Mouse (Mus musculus) forebrain, embryonic 15.5 days (tissue): Measurements from ENCODE around the gene Pla2g15. TPM values are rescaled to one million over a fixed set of nuclear protein-coding genes. Genes with fewer than 3 reads are reported as not detected.

Experiments
- ATAC-seq: fragments of 200-750 bp; cut with Nextera tagmentation; replicated peaks from 2 replicates; pipeline ENCODE4 v1.8.0; 2017; ENCODE audit warnings: mild to moderate bottlenecking, moderate TSS enrichment, moderate library complexity
- H3K27ac ChIP-seq: fragments of 300-500 bp; sonication (generic); replicated peaks from 2 replicates; pipeline ENCODE4 v1.5.1; 2015; ENCODE audit warnings: mild to moderate bottlenecking, inconsistent platforms
- H3K27me3 ChIP-seq: fragments of 300-500 bp; sonication (generic); 2 replicates; pipeline ENCODE4 v1.6.1; 2015; ENCODE audit warnings: inconsistent platforms
- H3K36me3 ChIP-seq: fragments of 300-500 bp; sonication (generic); 2 replicates; pipeline ENCODE4 v1.6.1; 2015; ENCODE audit warnings: mild to moderate bottlenecking, inconsistent platforms
- H3K4me1 ChIP-seq: fragments of 300-500 bp; sonication (generic); 2 replicates; pipeline ENCODE4 v1.6.1; 2015; ENCODE audit warnings: inconsistent platforms
- H3K4me2 ChIP-seq: fragments of 300-500 bp; sonication (generic); replicated peaks from 2 replicates; pipeline ENCODE4 v1.6.1; 2015; ENCODE audit warnings: mild to moderate bottlenecking, inconsistent platforms
- H3K4me3 ChIP-seq: fragments of 300-500 bp; sonication (generic); 2 replicates; pipeline ENCODE4 v1.5.1; 2015; ENCODE audit warnings: mild to moderate bottlenecking, inconsistent platforms
- H3K9ac ChIP-seq: fragments of 300-500 bp; sonication (generic); replicated peaks from 2 replicates; pipeline ENCODE4 v1.6.1; 2015; ENCODE audit warnings: mild to moderate bottlenecking, inconsistent platforms
- H3K9me3 ChIP-seq: fragments of 300-500 bp; sonication (generic); 2 replicates; pipeline ENCODE4 v1.6.1; 2016; ENCODE audit warnings: inconsistent platforms
- WGBS: fragments of 180-500 bp; shearing (Covaris S2); methylation state at CpG from one replicate; pipeline ENCODE4 v1.1.7; 2015; ENCODE audit warnings: mixed read lengths; 5-methylcytosine and 5-hydroxymethylcytosine counted together
- polyA plus RNA-seq: library from polyadenylated mRNA; unstranded; fragments of >200 nt; fragmentation: Nextera tagmentation; extraction: Ambion mirVana; gene quantifications from 2 replicates; pipeline ENCODE4 v1.2.1, GENCODE M21; 2015

Gene Pla2g15
- polyA plus RNA-seq, 1 experiment from 2014 or later, result 20.1 TPM

- Histone ChIP-seq H3K9me3 (no peaks in the 10 kb centered on the region), H3K27ac (no peak overlapping the region), H3K4me1 (no peaks in the 10 kb centered on the region), H3K4me3 (no peak overlapping the region), H3K36me3 (peaks cover 20% of the 10 kb centered on the region), H3K9ac (no peak overlapping the region), H3K4me2 (no peak overlapping the region), H3K27me3 (no peaks in the 10 kb centered on the region)
- ATAC-seq, result no peak
- WGBS, result 93% methylated on average over 10 of the region's 10 CpGs
Observed at GRCm38 (mm10) chr8:106127882-106128410, 22.3 kb upstream of the Pla2g15 start.

GRCm38 (mm10) chr8:106129232-106129930 lies 20.8 kb upstream of the Pla2g15 start:
- Histone ChIP-seq H3K27ac (no peak overlapping the region), H3K36me3 (peaks cover 15% of the 10 kb centered on the region), H3K4me2 (no peak overlapping the region), H3K9me3 (no peaks in the 10 kb centered on the region), H3K4me1 (no peaks in the 10 kb centered on the region), H3K4me3 (no peak overlapping the region), H3K27me3 (peaks cover 3% of the 10 kb centered on the region), H3K9ac (no peak overlapping the region)
- no peak for ATAC-seq

- ATAC-seq, result no peak
- Histone ChIP-seq H3K27ac (no peak overlapping the region), H3K4me3 (no peak overlapping the region), H3K4me1 (no peaks in the 10 kb centered on the region), H3K4me2 (no peak overlapping the region), H3K36me3 (peaks cover 15% of the 10 kb centered on the region), H3K27me3 (peaks cover 10% of the 10 kb centered on the region), H3K9ac (no peak overlapping the region), H3K9me3 (no peaks in the 10 kb centered on the region)
- 84% methylated on average over 2 of the region's 2 CpGs for WGBS
Observed at GRCm38 (mm10) chr8:106129997-106130396, 20.2 kb upstream of the Pla2g15 start.

- Histone ChIP-seq H3K9ac (no peak overlapping the region), H3K4me1 (peaks cover 1% of the 10 kb centered on the region; the same call in 1 of the 2 replicates), H3K4me2 (no peak overlapping the region), H3K4me3 (no peak overlapping the region), H3K27ac (no peak overlapping the region), H3K27me3 (peaks cover 15% of the 10 kb centered on the region), H3K36me3 (peaks cover 15% of the 10 kb centered on the region), H3K9me3 (no peaks in the 10 kb centered on the region)
- 84% methylated on average over 2 of the region's 2 CpGs for WGBS
- no peak for ATAC-seq
Observed at GRCm38 (mm10) chr8:106130505-106130904, 19.7 kb upstream of the Pla2g15 start.

GRCm38 (mm10) chr8:106131021-106131420 lies 19.2 kb upstream of the Pla2g15 start:
- H3K27me3 ChIP-seq, result peaks cover 20% of the 10 kb centered on the region
- no peak overlapping the region for H3K4me3 ChIP-seq
- H3K4me2 ChIP-seq, result no peak overlapping the region
- 90% methylated on average over 4 of the region's 4 CpGs for WGBS
- peaks cover 6% of the 10 kb centered on the region for H3K4me1 ChIP-seq
- ATAC-seq, result no peak
- no peak overlapping the region for H3K27ac ChIP-seq
- H3K9ac ChIP-seq, result no peak overlapping the region
- no peaks in the 10 kb centered on the region for H3K9me3 ChIP-seq
- peaks cover 15% of the 10 kb centered on the region for H3K36me3 ChIP-seq

- Histone ChIP-seq H3K9me3 (no peaks in the 10 kb centered on the region), H3K36me3 (peaks cover 15% of the 10 kb centered on the region), H3K4me3 (no peak overlapping the region), H3K4me2 (no peak overlapping the region), H3K27me3 (peaks cover 26% of the 10 kb centered on the region), H3K9ac (no peak overlapping the region), H3K27ac (no peak overlapping the region), H3K4me1 (peaks cover 13% of the 10 kb centered on the region)
- no peak for ATAC-seq
- 93% methylated on average over 7 of the region's 7 CpGs for WGBS
Observed at GRCm38 (mm10) chr8:106131488-106132222, 18.5 kb upstream of the Pla2g15 start.

GRCm38 (mm10) chr8:106132356-106132755 lies 17.8 kb upstream of the Pla2g15 start:
- peaks cover 33% of the 10 kb centered on the region for H3K27me3 ChIP-seq
- H3K4me3 ChIP-seq, result no peak overlapping the region
- no peak overlapping the region for H3K9ac ChIP-seq
- ATAC-seq, result no peak
- peaks cover 15% of the 10 kb centered on the region for H3K36me3 ChIP-seq
- H3K4me2 ChIP-seq, result no peak overlapping the region
- peaks cover 20% of the 10 kb centered on the region for H3K4me1 ChIP-seq
- 91% methylated on average over 11 of the region's 11 CpGs for WGBS
- H3K9me3 ChIP-seq, result no peaks in the 10 kb centered on the region
- H3K27ac ChIP-seq, result no peak overlapping the region

- Histone ChIP-seq H3K27me3 (peaks cover 45% of the 10 kb centered on the region), H3K4me2 (no peak overlapping the region), H3K4me1 (peaks cover 31% of the 10 kb centered on the region), H3K9me3 (no peaks in the 10 kb centered on the region), H3K9ac (no peak overlapping the region), H3K27ac (no peak overlapping the region), H3K4me3 (no peak overlapping the region), H3K36me3 (peaks cover 12% of the 10 kb centered on the region)
- no peak for ATAC-seq
- 75% methylated on average over 13 of the region's 13 CpGs for WGBS
Observed at GRCm38 (mm10) chr8:106133526-106133925, 16.7 kb upstream of the Pla2g15 start.

GRCm38 (mm10) chr8:106133946-106134345 lies 16.3 kb upstream of the Pla2g15 start:
- H3K27me3 ChIP-seq, result peaks cover 49% of the 10 kb centered on the region
- peaks cover 32% of the 10 kb centered on the region for H3K4me1 ChIP-seq
- H3K4me2 ChIP-seq, result no peak overlapping the region
- H3K4me3 ChIP-seq, result no peak overlapping the region
- no peak overlapping the region for H3K27ac ChIP-seq
- H3K36me3 ChIP-seq, result peaks cover 8% of the 10 kb centered on the region
- WGBS, result 82% methylated on average over 6 of the region's 6 CpGs
- no peak overlapping the region for H3K9ac ChIP-seq
- no peaks in the 10 kb centered on the region for H3K9me3 ChIP-seq
- ATAC-seq, result no peak

- Histone ChIP-seq H3K4me2 (no peak overlapping the region), H3K27me3 (peaks cover 57% of the 10 kb centered on the region), H3K36me3 (0 out of 2 replicates have a peak, but pooled peaks cover 2% of the 10 kb centered on the region), H3K4me3 (no peak overlapping the region), H3K9me3 (no peaks in the 10 kb centered on the region), H3K27ac (no peak overlapping the region), H3K4me1 (peaks cover 32% of the 10 kb centered on the region), H3K9ac (no peak overlapping the region)
- WGBS, result 29% methylated on average over 14 of the region's 14 CpGs
- ATAC-seq, result no peak
Observed at GRCm38 (mm10) chr8:106134751-106135571, 15.2 kb upstream of the Pla2g15 start.

GRCm38 (mm10) chr8:106135672-106136071 lies 14.5 kb upstream of the Pla2g15 start:
- WGBS, result 6% methylated on average over 19 of the region's 19 CpGs
- H3K4me1 ChIP-seq, result peaks cover 32% of the 10 kb centered on the region
- ATAC-seq, result no peak

More at GRCm38 (mm10) chr8:106135672-106136071, 14.5 kb upstream of the Pla2g15 start:
- Histone ChIP-seq H3K9me3 (no peaks in the 10 kb centered on the region), H3K27ac (no peak overlapping the region), H3K27me3 (peaks cover 57% of the 10 kb centered on the region), H3K4me3 (0 out of 2 replicates have a peak overlapping the region, but pooled peaks have one; percentile 47), H3K36me3 (0 out of 2 replicates have a peak, but pooled peaks cover under 1% of the 10 kb centered on the region), H3K9ac (no peak overlapping the region), H3K4me2 (peak overlapping the region; percentile 82)
